Mouse (Mus musculus): ENCODE data around the gene Creb3l1. TPM values are rescaled to one million over a fixed set of nuclear protein-coding genes. Genes with fewer than 3 reads are reported as not detected.

The Creb3l1 gene
- polyA plus RNA-seq, 1 experiment, result 3.1 TPM

- Histone ChIP-seq H3K27ac (ENCODE audit: control insufficient read depth, insufficient read depth, low read depth, low read length) (peak overlapping the region; percentile 49; the same call in 1 of the 2 replicates), H3K27me3 (ENCODE audit: control insufficient read depth, insufficient read depth, low read length) (no peaks in the 10 kb centered on the region), H3K4me3 (ENCODE audit: control insufficient read depth, low read depth, low read length) (peak overlapping the region; percentile 77), H3K36me3 (ENCODE audit: control insufficient read depth, insufficient read depth, low read length) (no peaks in the 10 kb centered on the region), H3K4me1 (ENCODE audit: control insufficient read depth, insufficient read depth, low read length) (peaks cover 11% of the 10 kb centered on the region)
- no peak; the same call in 1 of the 2 replicates for TF ChIP-seq POLR2A (IDR thresholded peaks at IDR 0.05; ENCODE audit: control insufficient read depth, low read depth, low read length)
- TF ChIP-seq CTCF (IDR thresholded peaks at IDR 0.05; ENCODE audit: control insufficient read depth, insufficient read depth, insufficient replicate concordance, low read depth, low read length), result no peak
These were observed 684 bp downstream of the Creb3l1 start for GRCm38 (mm10) chr2:92023362-92024273.

GRCm38 (mm10) chr2:92020676-92021265, 3.5 kb downstream of the Creb3l1 start:
- Histone ChIP-seq H3K4me3 (ENCODE audit: control insufficient read depth, low read depth, low read length) (no peak overlapping the region), H3K27ac (ENCODE audit: control insufficient read depth, insufficient read depth, low read depth, low read length) (no peak overlapping the region; the same call in 1 of the 2 replicates), H3K4me1 (ENCODE audit: control insufficient read depth, insufficient read depth, low read length) (peaks cover 11% of the 10 kb centered on the region), H3K36me3 (ENCODE audit: control insufficient read depth, insufficient read depth, low read length) (no peaks in the 10 kb centered on the region), H3K27me3 (ENCODE audit: control insufficient read depth, insufficient read depth, low read length) (no peaks in the 10 kb centered on the region)
- TF ChIP-seq POLR2A (IDR thresholded peaks at IDR 0.05; ENCODE audit: control insufficient read depth, low read depth, low read length), result no peak
- no peak for TF ChIP-seq CTCF (IDR thresholded peaks at IDR 0.05; ENCODE audit: control insufficient read depth, insufficient read depth, insufficient replicate concordance, low read depth, low read length)

- peaks cover 4% of the 10 kb centered on the region; the same call in 1 of the 2 replicates for H3K4me1 ChIP-seq (ENCODE audit: control insufficient read depth, insufficient read depth, low read length)
- no peak for TF ChIP-seq CTCF (IDR thresholded peaks at IDR 0.05; ENCODE audit: control insufficient read depth, insufficient read depth, insufficient replicate concordance, low read depth, low read length)
- TF ChIP-seq POLR2A (IDR thresholded peaks at IDR 0.05; ENCODE audit: control insufficient read depth, low read depth, low read length), result no peak
- no peaks in the 10 kb centered on the region for H3K27me3 ChIP-seq (ENCODE audit: control insufficient read depth, insufficient read depth, low read length)
- no peaks in the 10 kb centered on the region for H3K36me3 ChIP-seq (ENCODE audit: control insufficient read depth, insufficient read depth, low read length)
- no peak overlapping the region for H3K4me3 ChIP-seq (ENCODE audit: control insufficient read depth, low read depth, low read length)
- no peak overlapping the region for H3K27ac ChIP-seq (ENCODE audit: control insufficient read depth, insufficient read depth, low read depth, low read length)
These were observed 6.9 kb downstream of the Creb3l1 start for GRCm38 (mm10) chr2:92017440-92017839.

- Histone ChIP-seq H3K36me3 (ENCODE audit: control insufficient read depth, insufficient read depth, low read length) (no peaks in the 10 kb centered on the region), H3K27ac (ENCODE audit: control insufficient read depth, insufficient read depth, low read depth, low read length) (no peak overlapping the region; the same call in 1 of the 2 replicates), H3K4me3 (ENCODE audit: control insufficient read depth, low read depth, low read length) (no peak overlapping the region), H3K27me3 (ENCODE audit: control insufficient read depth, insufficient read depth, low read length) (no peaks in the 10 kb centered on the region), H3K4me1 (ENCODE audit: control insufficient read depth, insufficient read depth, low read length) (peaks cover 4% of the 10 kb centered on the region; the same call in 1 of the 2 replicates)
- TF ChIP-seq CTCF (IDR thresholded peaks at IDR 0.05; ENCODE audit: control insufficient read depth, insufficient read depth, insufficient replicate concordance, low read depth, low read length), result no peak
- no peak for TF ChIP-seq POLR2A (IDR thresholded peaks at IDR 0.05; ENCODE audit: control insufficient read depth, low read depth, low read length)
These were observed 7.3 kb downstream of the Creb3l1 start for GRCm38 (mm10) chr2:92016981-92017380.

GRCm38 (mm10) chr2:92014891-92015290, 9.4 kb downstream of the Creb3l1 start:
- no peaks in the 10 kb centered on the region for H3K27me3 ChIP-seq (ENCODE audit: control insufficient read depth, insufficient read depth, low read length)
- H3K4me3 ChIP-seq (ENCODE audit: control insufficient read depth, low read depth, low read length), result no peak overlapping the region
- no peak overlapping the region for H3K27ac ChIP-seq (ENCODE audit: control insufficient read depth, insufficient read depth, low read depth, low read length)
- no peaks in the 10 kb centered on the region for H3K36me3 ChIP-seq (ENCODE audit: control insufficient read depth, insufficient read depth, low read length)
- peaks cover 4% of the 10 kb centered on the region; the same call in 1 of the 2 replicates for H3K4me1 ChIP-seq (ENCODE audit: control insufficient read depth, insufficient read depth, low read length)
- TF ChIP-seq CTCF (IDR thresholded peaks at IDR 0.05; ENCODE audit: control insufficient read depth, insufficient read depth, insufficient replicate concordance, low read depth, low read length) (0 out of 2 replicates have a peak, but pooled peaks have one; percentile 2), POLR2A (IDR thresholded peaks at IDR 0.05; ENCODE audit: control insufficient read depth, low read depth, low read length) (no peak)

GRCm38 (mm10) chr2:92014248-92014647, 10.1 kb downstream of the Creb3l1 start:
- Histone ChIP-seq H3K4me3 (ENCODE audit: control insufficient read depth, low read depth, low read length) (no peak overlapping the region), H3K27ac (ENCODE audit: control insufficient read depth, insufficient read depth, low read depth, low read length) (no peak overlapping the region), H3K4me1 (ENCODE audit: control insufficient read depth, insufficient read depth, low read length) (peaks cover 4% of the 10 kb centered on the region; the same call in 1 of the 2 replicates), H3K27me3 (ENCODE audit: control insufficient read depth, insufficient read depth, low read length) (no peaks in the 10 kb centered on the region), H3K36me3 (ENCODE audit: control insufficient read depth, insufficient read depth, low read length) (no peaks in the 10 kb centered on the region)
- TF ChIP-seq POLR2A (IDR thresholded peaks at IDR 0.05; ENCODE audit: control insufficient read depth, low read depth, low read length) (no peak), CTCF (IDR thresholded peaks at IDR 0.05; ENCODE audit: control insufficient read depth, insufficient read depth, insufficient replicate concordance, low read depth, low read length) (no peak)
